Comparison of ENCODE assay signal across 9 mouse cellular contexts in genomic region chr4:139624706-139625105, GRCm38 (mm10). TPM values are rescaled to one million over a fixed set of nuclear protein-coding genes. Genes with fewer than 3 reads are reported as not detected.
A peak's percentile ranks its signal among the peaks of the same experiment; 100 is the strongest.
DNase-seq lines count a peak whose midpoint lies in the region; ATAC-seq and TF ChIP-seq lines count a peak whose summit lies in the region.
"Had no signal": no experiment of that assay in that cellular context is flagged by ENCODE, and none has a peak within 500 bp of the region (broad histone marks: within the 10 kb centered on the region; RNA-seq: fewer than 3 reads in every experiment).

No protein-coding gene starts in this region.

- no peak overlapping the region for H3K9ac ChIP-seq in intestine, embryonic 14.5 days (ENCODE audit: low read length)
- H3K9ac ChIP-seq in intestine, postnatal 0 days (ENCODE audit: low read depth, low read length): no peak overlapping the region
- no peak overlapping the region for H3K9ac ChIP-seq in embryonic facial prominence, embryonic 15.5 days
- peak overlapping the region; percentile 70; the same call in 1 of the 2 replicates for H3K9ac ChIP-seq in midbrain, postnatal 0 days (replicated peaks; ENCODE audit: low read length, poor library complexity, severe bottlenecking)
- no peak overlapping the region for H3K9ac ChIP-seq in intestine, embryonic 15.5 days
- H3K9ac ChIP-seq in intestine, embryonic 16.5 days (ENCODE audit: low read depth, low read length): no peak overlapping the region

- no peaks in the 10 kb centered on the region for H3K36me3 ChIP-seq in intestine, embryonic 14.5 days (ENCODE audit: control insufficient read depth, insufficient read depth, low read length)
- no peaks in the 10 kb centered on the region; the same call in 1 of the 2 replicates for H3K36me3 ChIP-seq in intestine, postnatal 0 days (ENCODE audit: control insufficient read depth, insufficient read depth)
- H3K36me3 ChIP-seq in embryonic facial prominence, embryonic 15.5 days: no peaks in the 10 kb centered on the region; the same call in 1 of the 2 replicates
- no peaks in the 10 kb centered on the region for H3K36me3 ChIP-seq in midbrain, postnatal 0 days (ENCODE audit: insufficient read depth, low read length)
- H3K36me3 ChIP-seq in intestine, embryonic 15.5 days: no peaks in the 10 kb centered on the region
- no peaks in the 10 kb centered on the region for H3K36me3 ChIP-seq in intestine, embryonic 16.5 days (ENCODE audit: control insufficient read depth, insufficient read depth, low read length)

- ATAC-seq in intestine, embryonic 14.5 days (replicated peaks; ENCODE audit: low FRiP score, low TSS enrichment, low read depth): no peak
- ATAC-seq in intestine, postnatal 0 days: no peak
- ATAC-seq in embryonic facial prominence, embryonic 15.5 days (ENCODE audit: insufficient number of reproducible peaks, low FRiP score, low TSS enrichment, low read depth): no peak
- no peak for ATAC-seq in midbrain, postnatal 0 days (ENCODE audit: low FRiP score)
- ATAC-seq in intestine, embryonic 15.5 days: no peak
- no peak for ATAC-seq in intestine, embryonic 16.5 days

- no peak overlapping the region for H3K27ac ChIP-seq in intestine, embryonic 14.5 days (ENCODE audit: low read depth)
- no peak overlapping the region for H3K27ac ChIP-seq in intestine, postnatal 0 days (ENCODE audit: low read depth, low read length)
- 0 out of 2 replicates have a peak overlapping the region, but pooled peaks have one; percentile 12 for H3K27ac ChIP-seq in embryonic facial prominence, embryonic 15.5 days (replicated peaks)
- H3K27ac ChIP-seq in midbrain, postnatal 0 days (ENCODE audit: low read depth, low read length): no peak overlapping the region
- H3K27ac ChIP-seq in intestine, embryonic 15.5 days: no peak overlapping the region
- H3K27ac ChIP-seq in intestine, embryonic 16.5 days (ENCODE audit: low read length): no peak overlapping the region

- H3K4me2 ChIP-seq in intestine, embryonic 14.5 days (ENCODE audit: low read length): peak overlapping the region; percentile 91
- H3K4me2 ChIP-seq in intestine, postnatal 0 days (replicated peaks; ENCODE audit: low read depth): no peak overlapping the region
- 0 out of 2 replicates have a peak overlapping the region, but pooled peaks have one; percentile 84 for H3K4me2 ChIP-seq in embryonic facial prominence, embryonic 15.5 days (replicated peaks)
- H3K4me2 ChIP-seq in midbrain, postnatal 0 days (ENCODE audit: low read depth, low read length, poor library complexity, severe bottlenecking): peak overlapping the region; percentile 89
- no peak overlapping the region; the same call in 1 of the 2 replicates for H3K4me2 ChIP-seq in intestine, embryonic 15.5 days (replicated peaks)
- H3K4me2 ChIP-seq in intestine, embryonic 16.5 days (ENCODE audit: low read depth, low read length): no peak overlapping the region

- H3K4me3 ChIP-seq in intestine, embryonic 14.5 days (ENCODE audit: low read depth, low read length): no peak overlapping the region
- H3K4me3 ChIP-seq in intestine, postnatal 0 days (ENCODE audit: low read depth, low read length): no peak overlapping the region
- peak overlapping the region; percentile 76; the same call in 1 of the 2 replicates for H3K4me3 ChIP-seq in embryonic facial prominence, embryonic 15.5 days (replicated peaks)
- H3K4me3 ChIP-seq in midbrain, postnatal 0 days (ENCODE audit: low read depth, low read length): peak overlapping the region; percentile 80; the same call in 1 of the 2 replicates
- H3K4me3 ChIP-seq in intestine, embryonic 15.5 days (replicated peaks): no peak overlapping the region
- no peak overlapping the region for H3K4me3 ChIP-seq in intestine, embryonic 16.5 days (ENCODE audit: low read length)

- peaks cover 19% of the 10 kb centered on the region for H3K4me1 ChIP-seq in intestine, embryonic 14.5 days (replicated peaks; ENCODE audit: control insufficient read depth, insufficient read depth, low read length)
- no peaks in the 10 kb centered on the region for H3K4me1 ChIP-seq in intestine, postnatal 0 days (replicated peaks; ENCODE audit: control insufficient read depth, insufficient read depth, low read length)
- H3K4me1 ChIP-seq in embryonic facial prominence, embryonic 15.5 days: peaks cover 24% of the 10 kb centered on the region
- peaks cover 7% of the 10 kb centered on the region; the same call in 1 of the 2 replicates for H3K4me1 ChIP-seq in midbrain, postnatal 0 days (ENCODE audit: insufficient read depth, low read length)
- H3K4me1 ChIP-seq in intestine, embryonic 15.5 days (replicated peaks): peaks cover 15% of the 10 kb centered on the region
- H3K4me1 ChIP-seq in intestine, embryonic 16.5 days (ENCODE audit: control insufficient read depth, insufficient read depth, low read length): 0 out of 2 replicates have a peak, but pooled peaks cover 5% of the 10 kb centered on the region

- TF ChIP-seq CTCF in intestine, postnatal 0 days (IDR thresholded peaks at IDR 0.05; ENCODE audit: low read depth): no peak
- TF ChIP-seq CTCF in midbrain, postnatal 0 days (IDR thresholded peaks at IDR 0.05): no peak

- H3K9me3 ChIP-seq in intestine, embryonic 14.5 days (ENCODE audit: control insufficient read depth, low read length): no peaks in the 10 kb centered on the region
- H3K9me3 ChIP-seq in intestine, postnatal 0 days (ENCODE audit: control insufficient read depth): no peaks in the 10 kb centered on the region
- no peaks in the 10 kb centered on the region for H3K9me3 ChIP-seq in embryonic facial prominence, embryonic 15.5 days (replicated peaks)
- H3K9me3 ChIP-seq in midbrain, postnatal 0 days (ENCODE audit: low read length): no peaks in the 10 kb centered on the region
- H3K9me3 ChIP-seq in intestine, embryonic 15.5 days: no peaks in the 10 kb centered on the region
- H3K9me3 ChIP-seq in intestine, embryonic 16.5 days (ENCODE audit: control insufficient read depth, low read length): no peaks in the 10 kb centered on the region

- DNase-seq in intestine, embryonic 14.5 days (ENCODE audit: low spot score): no peak
- DNase-seq in layer of hippocampus, adult 9-11 months: peak; percentile 39
- DNase-seq in midbrain, postnatal 0 days (ENCODE audit: low spot score): no peak
- DNase-seq in spleen, postnatal 14 days (ENCODE audit: low spot score in 2 of 2): no peak
- DNase-seq: thymus, adult 2 months had no signal

- H3K27me3 ChIP-seq in intestine, embryonic 14.5 days (replicated peaks; ENCODE audit: control insufficient read depth, insufficient read depth, low read length): no peaks in the 10 kb centered on the region
- H3K27me3 ChIP-seq in intestine, postnatal 0 days (replicated peaks; ENCODE audit: control insufficient read depth, insufficient read depth, low read length): peaks cover 54% of the 10 kb centered on the region
- H3K27me3 ChIP-seq in embryonic facial prominence, embryonic 15.5 days: no peaks in the 10 kb centered on the region
- H3K27me3 ChIP-seq in midbrain, postnatal 0 days (ENCODE audit: insufficient read depth, low read length): no peaks in the 10 kb centered on the region
- H3K27me3 ChIP-seq in intestine, embryonic 15.5 days (replicated peaks): peaks cover 19% of the 10 kb centered on the region; the same call in 1 of the 2 replicates
- peaks cover 16% of the 10 kb centered on the region for H3K27me3 ChIP-seq in intestine, embryonic 16.5 days (replicated peaks; ENCODE audit: control insufficient read depth, insufficient read depth, low read length)

- WGBS in intestine, embryonic 14.5 days: 56% methylated on average over 10 of the region's 10 CpGs
- 57% methylated on average over 10 of the region's 10 CpGs for WGBS in intestine, postnatal 0 days
- 55% methylated on average over 10 of the region's 10 CpGs for WGBS in embryonic facial prominence, embryonic 15.5 days
- 77% methylated on average over 10 of the region's 10 CpGs for WGBS in midbrain, postnatal 0 days
- 67% methylated on average over 10 of the region's 10 CpGs for WGBS in intestine, embryonic 15.5 days
- 66% methylated on average over 10 of the region's 10 CpGs for WGBS in intestine, embryonic 16.5 days

RNA-seq across cellular contexts. Expression of gene Aldh4a1, which starts 2.0 kb away (rescaled TPM):
- polyA plus RNA-seq in intestine, embryonic 14.5 days (2014; fragmentation: Nextera tagmentation; extraction: Ambion mirVana): 10.1 and 11.0 TPM in 2 replicates
- 3.5 and 3.9 TPM in 2 replicates for polyA plus RNA-seq in intestine, postnatal 0 days (2015; fragmentation: Nextera tagmentation; extraction: Ambion mirVana)
- 37.1 and 37.7 TPM in 2 replicates for polyA plus RNA-seq in embryonic facial prominence, embryonic 15.5 days (2015; fragmentation: Nextera tagmentation; extraction: Ambion mirVana)
- 30.0 and 36.8 TPM in 2 replicates for total RNA-seq in midbrain, postnatal 0 days (2014; rRNA removed)
- 25.2 and 28.1 TPM in 2 replicates for polyA plus RNA-seq in midbrain, postnatal 0 days (2015; fragmentation: Nextera tagmentation; extraction: Ambion mirVana)
- polyA plus RNA-seq in intestine, embryonic 15.5 days (2015; fragmentation: Nextera tagmentation; extraction: Ambion mirVana): 14.4 and 17.1 TPM in 2 replicates
- 13.7 and 17.2 TPM in 2 replicates for polyA plus RNA-seq in intestine, embryonic 16.5 days (2015; fragmentation: Nextera tagmentation; extraction: Ambion mirVana)

RNA-seq across cellular contexts. Expression of gene Gm21969, which starts 21.7 kb away (rescaled TPM):
- not detected in 2 replicates for polyA plus RNA-seq in intestine, embryonic 14.5 days (2014; fragmentation: Nextera tagmentation; extraction: Ambion mirVana)
- polyA plus RNA-seq in intestine, postnatal 0 days (2015; fragmentation: Nextera tagmentation; extraction: Ambion mirVana): not detected in 2 replicates
- not detected in 2 replicates for polyA plus RNA-seq in embryonic facial prominence, embryonic 15.5 days (2015; fragmentation: Nextera tagmentation; extraction: Ambion mirVana)
- not detected in 2 replicates for total RNA-seq in midbrain, postnatal 0 days (2014; rRNA removed)
- polyA plus RNA-seq in midbrain, postnatal 0 days (2015; fragmentation: Nextera tagmentation; extraction: Ambion mirVana): not detected in 2 replicates
- not detected in 2 replicates for polyA plus RNA-seq in intestine, embryonic 15.5 days (2015; fragmentation: Nextera tagmentation; extraction: Ambion mirVana)
- polyA plus RNA-seq in intestine, embryonic 16.5 days (2015; fragmentation: Nextera tagmentation; extraction: Ambion mirVana): not detected in 2 replicates
- polyA plus RNA-seq: thymus, adult 2 months had no signal

RNA-seq across cellular contexts. Expression of gene Tas1r2, which starts 28.6 kb away (rescaled TPM):
- polyA plus RNA-seq in intestine, embryonic 14.5 days (2014; fragmentation: Nextera tagmentation; extraction: Ambion mirVana): not detected in 2 replicates
- polyA plus RNA-seq in intestine, postnatal 0 days (2015; fragmentation: Nextera tagmentation; extraction: Ambion mirVana): not detected in 2 replicates
- 0.07 TPM in 1 of 2 replicates, not detected in the other for polyA plus RNA-seq in embryonic facial prominence, embryonic 15.5 days (2015; fragmentation: Nextera tagmentation; extraction: Ambion mirVana)
- not detected in 2 replicates for total RNA-seq in midbrain, postnatal 0 days (2014; rRNA removed)
- polyA plus RNA-seq in midbrain, postnatal 0 days (2015; fragmentation: Nextera tagmentation; extraction: Ambion mirVana): not detected in 2 replicates
- not detected in 2 replicates for polyA plus RNA-seq in intestine, embryonic 15.5 days (2015; fragmentation: Nextera tagmentation; extraction: Ambion mirVana)
- not detected in 2 replicates for polyA plus RNA-seq in intestine, embryonic 16.5 days (2015; fragmentation: Nextera tagmentation; extraction: Ambion mirVana)

Comparison
In these comparisons a context has a peak if more than half of its experiments do, and no peak if none do; other contexts are left out.
1. H3K4me2 ChIP-seq: peak in intestine, embryonic 14.5 days (single experiment), embryonic facial prominence, embryonic 15.5 days (single experiment) and midbrain, postnatal 0 days (single experiment); none in intestine, postnatal 0 days (single experiment), intestine, embryonic 15.5 days (single experiment) and intestine, embryonic 16.5 days (single experiment).
2. H3K4me3 ChIP-seq: peak in embryonic facial prominence, embryonic 15.5 days (single experiment) and midbrain, postnatal 0 days (single experiment); none in intestine, embryonic 14.5 days (single experiment), intestine, postnatal 0 days (single experiment), intestine, embryonic 15.5 days (single experiment) and intestine, embryonic 16.5 days (single experiment).